In genomic region chr1:138928671-138929483, GRCm38 (mm10) we compare ENCODE assay signal across 8 mouse cellular contexts. TPM values are rescaled to one million over a fixed set of nuclear protein-coding genes. Genes with fewer than 3 reads are reported as not detected.
A peak's percentile ranks its signal among the peaks of the same experiment; 100 is the strongest.
DNase-seq lines count a peak whose midpoint lies in the region; ATAC-seq and TF ChIP-seq lines count a peak whose summit lies in the region.

No protein-coding gene starts in this region.

- H3K4me1 ChIP-seq in liver, embryonic 12.5 days, result peaks cover 7% of the 10 kb centered on the region; the same call in 1 of the 2 replicates
- H3K4me1 ChIP-seq in stomach, postnatal 0 days (replicated peaks; ENCODE audit: control insufficient read depth, insufficient read depth), result peaks cover 7% of the 10 kb centered on the region

- TF ChIP-seq EP300 in stomach, postnatal 0 days (optimal IDR thresholded peaks at IDR 0.05), result no peak

- H3K4me3 ChIP-seq in liver, embryonic 12.5 days, result no peak overlapping the region
- H3K4me3 ChIP-seq in stomach, postnatal 0 days (ENCODE audit: low read depth, low read length), result no peak overlapping the region

- peak; percentile 67 for ATAC-seq in liver, embryonic 12.5 days
- ATAC-seq in stomach, postnatal 0 days (ENCODE audit: low FRiP score, low TSS enrichment), result peak; percentile 96

- no peaks in the 10 kb centered on the region for H3K9me3 ChIP-seq in liver, embryonic 12.5 days (replicated peaks)
- H3K9me3 ChIP-seq in stomach, postnatal 0 days (ENCODE audit: control insufficient read depth, low read length), result no peaks in the 10 kb centered on the region

- no peak overlapping the region for H3K4me2 ChIP-seq in liver, embryonic 12.5 days
- no peak overlapping the region for H3K4me2 ChIP-seq in stomach, postnatal 0 days (replicated peaks; ENCODE audit: low read depth)

- H3K27me3 ChIP-seq in liver, embryonic 12.5 days (replicated peaks), result no peaks in the 10 kb centered on the region
- no peaks in the 10 kb centered on the region for H3K27me3 ChIP-seq in stomach, postnatal 0 days (ENCODE audit: control insufficient read depth, insufficient read depth, low read length)

- peak overlapping the region; percentile 6 for H3K27ac ChIP-seq in liver, embryonic 12.5 days
- peak overlapping the region; percentile 82 for H3K27ac ChIP-seq in stomach, postnatal 0 days (replicated peaks)

- H3K36me3 ChIP-seq in liver, embryonic 12.5 days, result no peaks in the 10 kb centered on the region
- no peaks in the 10 kb centered on the region for H3K36me3 ChIP-seq in stomach, postnatal 0 days (ENCODE audit: control insufficient read depth, insufficient read depth, low read length)

- 60% methylated on average over 11 of the region's 11 CpGs for WGBS in liver, embryonic 12.5 days (ENCODE audit: insufficient replicate concordance)
- WGBS in stomach, postnatal 0 days, result 30% methylated on average over 11 of the region's 11 CpGs

- DNase-seq in right cerebral cortex, adult 2 months (ENCODE audit: low spot score in 2 of 2), result peak; percentile 30 to 44
- no peak for DNase-seq in right cerebral cortex, postnatal 10 days (ENCODE audit: low spot score in 2 of 2)
- DNase-seq in gastrocnemius, postnatal 25 days, result peak; percentile 54
- peak; percentile 71 to 81 for DNase-seq in kidney, adult 8-10 months
- DNase-seq in stomach, postnatal 0 days (ENCODE audit: low spot score), result peak; percentile 70
- DNase-seq in thymus, postnatal 36 days, result no peak
- DNase-seq in spleen, adult 12 weeks (ENCODE audit: low spot score), result no peak

- no peak for TF ChIP-seq CTCF in stomach, postnatal 0 days (IDR thresholded peaks at IDR 0.05; ENCODE audit: low read depth)

- H3K9ac ChIP-seq in liver, embryonic 12.5 days, result no peak overlapping the region
- no peak overlapping the region for H3K9ac ChIP-seq in stomach, postnatal 0 days (ENCODE audit: low read length)

RNA-seq across cellular contexts. Expression of gene Dennd1b, which starts 34.4 kb away (rescaled TPM):
- total RNA-seq in gastrocnemius, postnatal 25 days (2021), result 10 to 100 TPM; 16.3 to 17.3 TPM
- 4.7 and 5.1 TPM in 2 replicates for polyA plus RNA-seq in liver, embryonic 12.5 days (2016; fragmentation: Nextera tagmentation; extraction: Ambion mirVana)
- polyA plus RNA-seq in stomach, postnatal 0 days (2015; fragmentation: Nextera tagmentation; extraction: Ambion mirVana), result 10.4 and 10.7 TPM in 2 replicates

Comparison
In these comparisons a context has a peak if more than half of its experiments do, and no peak if none do; other contexts are left out.
1. DNase-seq: peak in right cerebral cortex, adult 2 months (2 of 2), gastrocnemius, postnatal 25 days (single experiment), kidney, adult 8-10 months (2 of 2) and stomach, postnatal 0 days (single experiment); none in right cerebral cortex, postnatal 10 days (0 of 2), thymus, postnatal 36 days (0 of 2) and spleen, adult 12 weeks (single experiment).